Mouse (Mus musculus) limb, embryonic 13.5 days (tissue): ENCODE data around the gene Pafah1b3. TPM values are rescaled to one million over a fixed set of nuclear protein-coding genes. Genes with fewer than 3 reads are reported as not detected.
A peak's percentile ranks its signal among the peaks of the same experiment; 100 is the strongest.

Source experiments
- ATAC-seq: fragments of 200-750 bp; cut with Nextera tagmentation; 2 replicates; pipeline ENCODE4 v1.8.0; 2017; ENCODE audit warnings: low read depth, moderate number of reproducible peaks, moderate TSS enrichment; ENCODE audit not compliant: low FRiP score
- H3K27ac ChIP-seq: fragments of 300-500 bp; sonication (generic); 2 replicates; pipeline ENCODE4 v1.5.1; 2015; ENCODE audit warnings: inconsistent platforms, mild to moderate bottlenecking, moderate library complexity
- H3K27me3 ChIP-seq: fragments of 300-500 bp; sonication (generic); 2 replicates; pipeline ENCODE4 v1.6.1; 2015; ENCODE audit warnings: mild to moderate bottlenecking, inconsistent platforms
- H3K36me3 ChIP-seq: fragments of 300-500 bp; sonication (generic); 2 replicates; pipeline ENCODE4 v1.6.1; 2015; ENCODE audit warnings: inconsistent platforms, mild to moderate bottlenecking, moderate library complexity
- H3K4me1 ChIP-seq: fragments of 300-500 bp; sonication (generic); 2 replicates; pipeline ENCODE4 v1.6.1; 2015; ENCODE audit warnings: inconsistent platforms
- H3K4me2 ChIP-seq: fragments of 300-500 bp; sonication (generic); replicated peaks from 2 replicates; pipeline ENCODE4 v1.6.1; 2015; ENCODE audit warnings: inconsistent platforms, mild to moderate bottlenecking, moderate library complexity
- H3K4me3 ChIP-seq: fragments of 300-500 bp; sonication (generic); 2 replicates; pipeline ENCODE4 v1.5.1; 2015; ENCODE audit warnings: moderate library complexity, mild to moderate bottlenecking, inconsistent platforms
- H3K9ac ChIP-seq: fragments of 300-500 bp; sonication (generic); 2 replicates; pipeline ENCODE4 v1.6.1; 2015; ENCODE audit warnings: mild to moderate bottlenecking, inconsistent platforms
- H3K9me3 ChIP-seq: fragments of 300-500 bp; sonication (generic); 2 replicates; pipeline ENCODE4 v1.6.1; 2016; ENCODE audit warnings: inconsistent platforms
- WGBS: fragments of 180-500 bp; shearing (Covaris S2); methylation state at CpG from one replicate; pipeline ENCODE4 v1.1.7; 2015; 5-methylcytosine and 5-hydroxymethylcytosine counted together
- polyA plus RNA-seq: library from polyadenylated mRNA; unstranded; fragments of >200 nt; fragmentation: Nextera tagmentation; extraction: Ambion mirVana; gene quantifications from 2 replicates; pipeline ENCODE4 v1.2.1, GENCODE M21; 2015

The Pafah1b3 gene
- polyA plus RNA-seq, 1 experiment from 2014 or later, result 281 TPM

- Histone ChIP-seq H3K27me3 (no peaks in the 10 kb centered on the region), H3K36me3 (peaks cover 16% of the 10 kb centered on the region), H3K4me3 (peak overlapping the region; percentile 85), H3K27ac (peak overlapping the region; percentile 100), H3K4me2 (peak overlapping the region; percentile 82), H3K9me3 (no peaks in the 10 kb centered on the region), H3K4me1 (peaks cover 70% of the 10 kb centered on the region), H3K9ac (peak overlapping the region; percentile 70)
- peak; percentile 48 for ATAC-seq
- under 1% methylated on average over 57 of the region's 60 CpGs for WGBS
Measured at GRCm38 (mm10) chr7:25278341-25279075, 19.3 kb downstream of the Pafah1b3 start.

GRCm38 (mm10) chr7:25277998-25278340 lies 19.8 kb downstream of the Pafah1b3 start:
- peaks cover 69% of the 10 kb centered on the region for H3K4me1 ChIP-seq
- H3K4me2 ChIP-seq, result peak overlapping the region; percentile 82
- H3K9ac ChIP-seq, result peak overlapping the region; percentile 70
- no peaks in the 10 kb centered on the region for H3K27me3 ChIP-seq
- H3K4me3 ChIP-seq, result peak overlapping the region; percentile 85
- ATAC-seq, result no peak
- H3K27ac ChIP-seq, result peak overlapping the region; percentile 100
- 11% methylated on average over 4 of the region's 4 CpGs for WGBS
- H3K36me3 ChIP-seq, result peaks cover 21% of the 10 kb centered on the region
- no peaks in the 10 kb centered on the region for H3K9me3 ChIP-seq

- peak overlapping the region; percentile 70 for H3K9ac ChIP-seq
Measured at GRCm38 (mm10) chr7:25277405-25277804, 20.4 kb downstream of the Pafah1b3 start.

GRCm38 (mm10) chr7:25275555-25276298 lies 22.1 kb downstream of the Pafah1b3 start:
- H3K27ac ChIP-seq, result peak overlapping the region; percentile 100; the same call in 1 of the 2 replicates
- H3K9me3 ChIP-seq, result no peaks in the 10 kb centered on the region
- H3K4me1 ChIP-seq, result peaks cover 59% of the 10 kb centered on the region
- no peak for ATAC-seq
- 35% methylated on average over 9 of the region's 9 CpGs for WGBS
- H3K27me3 ChIP-seq, result no peaks in the 10 kb centered on the region
- H3K4me2 ChIP-seq, result peak overlapping the region; percentile 25
- peaks cover 43% of the 10 kb centered on the region for H3K36me3 ChIP-seq
- no peak overlapping the region for H3K4me3 ChIP-seq
- H3K9ac ChIP-seq, result peak overlapping the region; percentile 53

More at GRCm38 (mm10) chr7:25277405-25277804, 20.4 kb downstream of the Pafah1b3 start:
- 78% methylated on average over 4 of the region's 4 CpGs for WGBS
- peak overlapping the region; percentile 100 for H3K27ac ChIP-seq
- no peaks in the 10 kb centered on the region for H3K9me3 ChIP-seq
- H3K36me3 ChIP-seq, result peaks cover 27% of the 10 kb centered on the region
- ATAC-seq, result no peak
- H3K4me3 ChIP-seq, result peak overlapping the region; percentile 85
- H3K27me3 ChIP-seq, result no peaks in the 10 kb centered on the region
- peak overlapping the region; percentile 82 for H3K4me2 ChIP-seq
- peaks cover 69% of the 10 kb centered on the region for H3K4me1 ChIP-seq

- Histone ChIP-seq H3K4me3 (no peak overlapping the region), H3K4me2 (peak overlapping the region; percentile 9; the same call in 1 of the 2 replicates), H3K9ac (peak overlapping the region; percentile 26), H3K9me3 (no peaks in the 10 kb centered on the region), H3K27me3 (no peaks in the 10 kb centered on the region), H3K27ac (peak overlapping the region; percentile 58; the same call in 1 of the 2 replicates), H3K36me3 (peaks cover 44% of the 10 kb centered on the region), H3K4me1 (peaks cover 55% of the 10 kb centered on the region)
- 80% methylated on average over 3 of the region's 3 CpGs for WGBS
- no peak for ATAC-seq
Measured at GRCm38 (mm10) chr7:25274996-25275395, 22.8 kb downstream of the Pafah1b3 start.

- peak overlapping the region; percentile 58; the same call in 1 of the 2 replicates for H3K27ac ChIP-seq
- no peak overlapping the region; the same call in none of the 2 replicates for H3K9ac ChIP-seq
- peaks cover 56% of the 10 kb centered on the region for H3K4me1 ChIP-seq
- H3K4me3 ChIP-seq, result no peak overlapping the region
- no peaks in the 10 kb centered on the region for H3K9me3 ChIP-seq
- H3K27me3 ChIP-seq, result no peaks in the 10 kb centered on the region
- peaks cover 44% of the 10 kb centered on the region for H3K36me3 ChIP-seq
- peak overlapping the region; percentile 9; the same call in 1 of the 2 replicates for H3K4me2 ChIP-seq
- 48% methylated on average over 5 of the region's 5 CpGs for WGBS
- ATAC-seq, result no peak
Measured at GRCm38 (mm10) chr7:25274571-25274970, 23.2 kb downstream of the Pafah1b3 start.

- Histone ChIP-seq H3K36me3 (peaks cover 44% of the 10 kb centered on the region), H3K27me3 (no peaks in the 10 kb centered on the region), H3K9ac (no peak overlapping the region; the same call in 1 of the 2 replicates), H3K4me3 (no peak overlapping the region), H3K4me2 (0 out of 2 replicates have a peak overlapping the region, but pooled peaks have one; percentile 23), H3K27ac (peak overlapping the region; percentile 58; the same call in 1 of the 2 replicates), H3K9me3 (no peaks in the 10 kb centered on the region), H3K4me1 (peaks cover 65% of the 10 kb centered on the region)
- WGBS, result 89% methylated on average over 22 of the region's 22 CpGs
- no peak for ATAC-seq
Measured at GRCm38 (mm10) chr7:25273259-25274241, 24.2 kb downstream of the Pafah1b3 start.

GRCm38 (mm10) chr7:25272445-25273258 lies 25.1 kb downstream of the Pafah1b3 start:
- Histone ChIP-seq H3K9ac (no peak overlapping the region), H3K4me1 (peaks cover 61% of the 10 kb centered on the region), H3K4me2 (no peak overlapping the region), H3K27ac (no peak overlapping the region), H3K4me3 (no peak overlapping the region), H3K36me3 (peaks cover 44% of the 10 kb centered on the region), H3K9me3 (no peaks in the 10 kb centered on the region), H3K27me3 (no peaks in the 10 kb centered on the region)
- WGBS, result 83% methylated on average over 38 of the region's 38 CpGs
- ATAC-seq, result no peak

GRCm38 (mm10) chr7:25271651-25272444 lies 25.9 kb downstream of the Pafah1b3 start:
- Histone ChIP-seq H3K27me3 (no peaks in the 10 kb centered on the region), H3K9me3 (no peaks in the 10 kb centered on the region), H3K4me1 (peaks cover 56% of the 10 kb centered on the region), H3K9ac (no peak overlapping the region), H3K36me3 (peaks cover 44% of the 10 kb centered on the region), H3K4me3 (no peak overlapping the region), H3K27ac (no peak overlapping the region), H3K4me2 (no peak overlapping the region)
- 83% methylated on average over 30 of the region's 30 CpGs for WGBS
- ATAC-seq, result no peak
